Mouse (Mus musculus): ENCODE data around the gene Rdh16.
"Not testable (repeated sequence)": the region's sequence is repeated elsewhere in the genome, so short reads cannot be mapped to it uniquely, and the experiment has no call there.

The Rdh16 gene

DNA sequence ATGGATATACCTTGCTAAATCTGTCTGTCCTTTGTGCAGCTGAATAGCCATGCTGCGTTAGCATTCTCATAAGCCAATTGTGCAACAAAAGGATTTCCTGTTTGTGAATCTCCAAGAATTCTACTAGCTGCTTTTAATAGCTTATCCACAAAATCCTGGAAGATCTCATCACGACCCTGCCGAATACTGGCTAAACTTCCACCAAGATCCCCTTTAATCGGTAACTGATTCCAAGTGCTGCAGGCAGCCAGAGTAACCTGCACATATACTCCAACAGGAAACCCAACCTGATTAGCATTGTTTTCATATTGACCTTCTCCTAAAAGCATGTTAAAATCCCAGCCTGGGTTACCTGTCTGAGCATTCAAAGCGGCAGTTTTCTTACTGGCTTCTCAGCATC is 34.3 kb downstream of the Rdh16 start:
- DNase-seq: peak; percentile 34

DNA sequence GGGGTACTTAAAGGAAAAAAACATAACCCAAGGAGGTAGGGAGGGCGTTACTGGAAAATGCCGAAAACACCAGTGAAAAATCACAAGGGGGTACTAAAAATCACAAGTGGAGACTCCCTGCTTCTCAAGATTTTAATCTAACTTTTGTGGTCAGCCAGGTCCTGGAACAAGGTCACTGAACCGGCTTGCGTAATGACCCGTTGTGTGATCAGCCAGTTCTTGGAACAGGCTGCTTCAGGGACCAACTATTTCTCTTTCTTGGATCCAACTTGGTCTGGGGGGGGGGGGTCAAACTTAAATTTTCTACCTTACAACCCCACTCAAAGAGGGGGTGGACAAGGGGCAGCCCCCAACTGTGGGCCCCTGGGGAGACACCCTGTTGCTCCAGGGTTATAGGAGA is 36.8 kb downstream of the Rdh16 start:
- not testable (repeated sequence) for DNase-seq

GRCm38 (mm10) chr10:127838539-127838938 is 37.6 kb downstream of the Rdh16 start:
- DNase-seq: no peak

DNA sequence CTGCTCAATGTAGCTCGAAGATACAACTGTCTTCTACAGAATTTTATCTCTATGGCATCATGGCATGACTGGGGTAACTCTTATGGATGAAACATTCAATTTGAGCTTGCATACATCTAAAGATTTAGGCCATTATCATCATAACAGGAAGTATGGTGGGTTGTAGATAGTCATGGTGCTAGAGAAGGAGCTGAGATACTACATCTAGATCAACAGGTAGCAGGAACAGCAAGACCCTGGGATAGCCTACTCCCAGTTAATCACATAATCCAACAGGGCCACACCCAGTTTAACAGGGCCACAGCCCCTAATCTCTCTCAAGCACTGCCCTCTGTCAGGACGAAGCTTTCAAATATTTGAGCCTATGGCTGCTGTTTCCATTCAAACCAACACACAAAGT is 39.8 kb downstream of the Rdh16 start:
- no peak for DNase-seq

GRCm38 (mm10) chr10:127845945-127846344 is 45.0 kb downstream of the Rdh16 start:
- DNase-seq: peak; percentile 19

- peak; percentile 79 for DNase-seq
Observed at GRCm38 (mm10) chr10:127848089-127848488, 47.1 kb downstream of the Rdh16 start.

DNA sequence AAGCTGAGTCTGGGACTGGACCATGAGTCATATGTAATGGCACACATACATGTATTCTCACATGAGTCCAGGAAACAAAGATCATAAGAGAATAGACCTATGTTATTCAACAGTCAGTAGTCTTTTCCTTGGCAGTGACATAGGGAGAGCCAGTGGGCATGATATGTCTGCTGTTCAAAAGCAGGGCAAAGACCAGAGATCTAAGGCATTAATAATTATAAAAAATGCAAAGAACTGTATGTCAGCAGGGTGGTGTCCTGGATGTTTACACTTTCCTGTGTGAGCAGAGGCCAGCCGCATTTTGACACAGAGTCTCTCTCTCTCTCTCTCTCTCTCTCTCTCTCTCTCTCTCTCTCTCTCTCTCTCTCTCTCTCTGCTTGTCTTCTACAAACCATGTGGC is 48.7 kb downstream of the Rdh16 start, which contains the start of gene Rdh19:
Gene Rdh19 (plus strand): TSS at position 301 of the 400 bp plus-strand sequence.
- DNase-seq: no peak

GRCm38 (mm10) chr10:127856376-127856775 is 55.4 kb downstream of the Rdh16 start:
- no peak for DNase-seq

GRCm38 (mm10) chr10:127864931-127865330 is 64.0 kb downstream of the Rdh16 start:
- peak; percentile 68 for DNase-seq

- DNase-seq: no peak
Observed at GRCm38 (mm10) chr10:127866232-127866631, 65.3 kb downstream of the Rdh16 start, which contains the start of gene Rdh16f2. TSS of gene Rdh16f2 (plus strand) at chr10:127866474.

- peak; percentile 39 for DNase-seq
Observed at GRCm38 (mm10) chr10:127872484-127872883, 71.5 kb downstream of the Rdh16 start.

GRCm38 (mm10) chr10:127877681-127878080 is 76.7 kb downstream of the Rdh16 start:
- peak; percentile 85 for DNase-seq

GRCm38 (mm10) chr10:127878262-127879057 is 77.5 kb downstream of the Rdh16 start:
- no peak for DNase-seq

GRCm38 (mm10) chr10:127879155-127879688 is 78.3 kb downstream of the Rdh16 start:
- peak; percentile 63 for DNase-seq

GRCm38 (mm10) chr10:127881041-127881440 is 80.1 kb downstream of the Rdh16 start:
- no peak for DNase-seq

DNA sequence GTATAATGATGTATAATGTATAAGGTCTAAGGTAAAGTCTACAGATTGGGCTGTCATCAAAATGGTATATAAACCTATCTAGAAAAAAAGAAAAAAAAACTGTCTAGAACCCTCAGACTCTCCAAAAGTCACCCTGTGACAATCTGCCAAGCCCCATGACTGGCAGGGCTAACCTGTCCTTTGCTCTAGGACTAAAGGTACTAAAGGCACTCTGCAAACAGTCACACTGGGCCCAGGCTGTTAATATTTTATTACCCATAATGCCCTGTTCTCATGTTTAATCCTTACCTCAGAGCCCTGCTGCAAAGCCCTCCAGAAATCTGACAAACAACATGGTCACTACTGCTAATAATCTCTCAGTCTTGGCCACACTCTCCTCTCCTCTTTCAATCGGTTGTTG is 85.6 kb downstream of the Rdh16 start:
- peak; percentile 46 for DNase-seq

DNA sequence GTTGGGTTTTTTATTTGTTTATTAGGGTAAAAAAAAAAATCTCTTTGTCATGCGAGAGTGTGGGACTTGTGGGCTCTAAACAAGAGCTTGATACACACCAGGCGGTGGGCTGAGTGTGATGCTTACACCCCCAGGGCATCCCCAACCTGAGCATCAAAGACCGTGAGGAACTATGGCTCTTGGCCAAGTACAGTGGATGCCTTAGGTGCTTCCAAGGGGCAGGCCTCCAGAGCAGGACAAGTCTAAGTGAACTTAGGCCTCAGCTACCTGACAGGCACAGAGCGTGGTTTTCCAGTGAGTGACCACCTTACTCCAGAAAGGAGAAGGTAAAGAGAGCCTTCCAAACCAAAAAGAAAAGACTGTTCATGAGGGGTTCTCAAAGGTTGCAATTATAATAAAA is 86.0 kb downstream of the Rdh16 start:
- peak; percentile 37 for DNase-seq

GRCm38 (mm10) chr10:127888605-127889004 is 87.7 kb downstream of the Rdh16 start, which contains the start of gene Rdh7:
TSS of gene Rdh7 (minus strand) at chr10:127888817.
- no peak for DNase-seq

DNA sequence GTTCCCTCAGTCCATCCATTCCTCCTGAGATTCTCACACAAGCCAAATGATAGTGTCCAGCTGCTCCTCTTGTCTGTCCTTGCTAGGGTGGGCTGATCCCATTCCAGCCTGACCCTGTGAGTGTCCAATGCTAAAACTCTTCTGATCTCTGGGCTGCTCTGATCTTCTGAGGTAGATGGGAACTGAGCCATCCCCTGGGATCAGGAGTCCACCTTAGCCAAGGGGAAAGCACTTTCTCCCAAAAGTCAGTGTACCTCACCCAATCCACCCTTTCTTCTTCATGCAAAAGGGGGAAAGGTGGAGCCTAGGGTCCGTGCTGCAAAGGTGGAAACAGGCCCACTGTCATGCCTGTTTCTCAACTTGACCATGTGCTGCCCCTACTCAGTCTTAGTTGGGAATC is 90.5 kb downstream of the Rdh16 start:
- DNase-seq: no peak

DNA sequence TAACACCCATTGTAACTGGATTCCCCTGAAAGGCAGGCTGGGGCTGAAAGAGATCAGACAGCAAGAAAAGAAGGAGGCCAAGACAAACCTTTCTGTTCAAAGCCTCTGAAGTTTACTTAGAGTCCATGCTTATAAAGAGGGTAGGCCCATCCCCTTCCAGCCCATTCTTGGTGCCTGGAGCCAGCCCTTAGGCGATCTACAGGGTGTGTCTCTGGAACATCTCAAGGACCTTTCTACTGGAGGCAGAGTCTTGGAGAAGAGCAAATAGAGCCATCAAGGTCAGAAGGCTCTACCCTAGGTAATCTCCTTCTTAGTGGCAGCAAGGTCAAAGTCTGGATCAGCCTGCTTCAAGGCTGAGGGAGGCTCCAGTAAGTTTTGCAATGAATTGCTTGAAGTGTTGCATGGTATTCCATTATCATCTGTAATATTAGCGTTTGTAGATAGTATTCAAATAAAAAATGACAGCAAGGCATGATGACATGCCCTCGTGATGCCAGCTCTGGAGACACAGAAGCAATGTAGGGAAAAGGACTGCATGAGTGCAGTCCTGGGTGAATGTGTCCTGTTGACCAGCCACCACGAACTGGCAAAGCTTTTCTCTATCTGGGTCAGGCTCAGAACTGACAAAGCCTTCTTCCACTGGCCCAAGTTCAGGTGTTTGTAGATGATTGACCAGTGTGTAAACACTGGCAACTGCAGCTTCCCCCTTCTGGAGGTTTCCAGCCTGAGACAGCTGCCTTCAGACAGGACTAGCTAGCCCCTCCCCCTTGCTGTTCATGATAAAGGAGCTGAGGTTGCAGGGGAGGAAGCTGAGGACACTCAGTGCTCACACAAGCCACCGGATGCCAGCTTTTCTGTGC is 92.4 kb downstream of the Rdh16 start:
- peak; percentile 68 for DNase-seq
